Mouse (Mus musculus): Measurements from ENCODE around the gene Cnih2. TPM values are rescaled to one million over a fixed set of nuclear protein-coding genes. Genes with fewer than 3 reads are reported as not detected.

Gene Cnih2
- polyA plus RNA-seq, 1 experiment, result 90.3 TPM

DNA sequence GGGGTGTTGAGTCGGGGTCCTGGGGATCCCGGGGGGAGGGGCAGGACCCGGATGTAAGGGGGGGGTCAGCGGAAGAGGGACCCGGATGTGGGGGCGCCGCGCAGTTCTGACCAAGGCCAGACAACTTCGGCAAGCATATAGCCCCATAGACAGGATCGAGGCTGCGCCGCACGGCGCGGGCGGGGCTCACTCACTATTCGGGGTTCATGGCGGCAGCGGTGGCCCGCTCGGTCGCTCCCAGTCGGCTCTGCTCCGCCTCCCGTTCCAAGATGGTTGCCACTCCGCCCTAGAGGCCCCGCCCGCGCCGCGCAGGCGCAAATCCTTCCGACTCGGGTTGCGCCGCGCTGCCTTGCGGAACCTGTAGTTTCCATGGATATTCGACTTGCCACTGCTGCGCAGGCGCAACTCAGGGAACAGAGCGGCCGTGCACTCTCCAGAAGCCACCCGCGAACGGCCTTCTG is 8.4 kb upstream of the Cnih2 start, which contains the start of gene Rab1b:
TSS of gene Rab1b (minus strand) at position 342 of the 461 bp plus-strand sequence.
- Histone ChIP-seq H3K4me1 (ENCODE audit: control insufficient read depth, insufficient read depth, low read length) (peaks cover 14% of the 10 kb centered on the region), H3K27ac (ENCODE audit: insufficient read depth, low read length) (peak within 1 kb of the TSS; percentile 81), H3K4me3 (replicated peaks; ENCODE audit: insufficient read depth, low read depth, low read length) (peak within 1 kb of the TSS; percentile 72), H3K27me3 (ENCODE audit: control insufficient read depth, insufficient read depth, low read length) (no peaks in the 10 kb centered on the region)
- under 1% methylated on average over 46 of the region's 46 CpGs for WGBS
- DNase-seq, result peak; percentile 99
- TF ChIP-seq CTCF (IDR thresholded peaks at IDR 0.05; ENCODE audit: borderline replicate concordance, insufficient read depth, low read depth, low read length) (no peak), POLR2A (IDR thresholded peaks at IDR 0.05; ENCODE audit: borderline replicate concordance, insufficient read depth, low read length) (peak; percentile 70; the same call in 1 of the 2 replicates)

- Histone ChIP-seq H3K4me3 (replicated peaks; ENCODE audit: insufficient read depth, low read depth, low read length) (peak overlapping the region; percentile 72), H3K27me3 (ENCODE audit: control insufficient read depth, insufficient read depth, low read length) (no peaks in the 10 kb centered on the region), H3K27ac (ENCODE audit: insufficient read depth, low read length) (peak overlapping the region; percentile 81), H3K4me1 (ENCODE audit: control insufficient read depth, insufficient read depth, low read length) (peaks cover 14% of the 10 kb centered on the region)
- TF ChIP-seq POLR2A (IDR thresholded peaks at IDR 0.05; ENCODE audit: borderline replicate concordance, insufficient read depth, low read length) (no peak), CTCF (IDR thresholded peaks at IDR 0.05; ENCODE audit: borderline replicate concordance, insufficient read depth, low read depth, low read length) (no peak)
- DNase-seq, result peak in 1 of 2 experiments; percentile 53
- 4% methylated on average over 9 of the region's 9 CpGs for WGBS
Measured at GRCm38 (mm10) chr19:5106074-5106473, 7.8 kb upstream of the Cnih2 start.

DNA sequence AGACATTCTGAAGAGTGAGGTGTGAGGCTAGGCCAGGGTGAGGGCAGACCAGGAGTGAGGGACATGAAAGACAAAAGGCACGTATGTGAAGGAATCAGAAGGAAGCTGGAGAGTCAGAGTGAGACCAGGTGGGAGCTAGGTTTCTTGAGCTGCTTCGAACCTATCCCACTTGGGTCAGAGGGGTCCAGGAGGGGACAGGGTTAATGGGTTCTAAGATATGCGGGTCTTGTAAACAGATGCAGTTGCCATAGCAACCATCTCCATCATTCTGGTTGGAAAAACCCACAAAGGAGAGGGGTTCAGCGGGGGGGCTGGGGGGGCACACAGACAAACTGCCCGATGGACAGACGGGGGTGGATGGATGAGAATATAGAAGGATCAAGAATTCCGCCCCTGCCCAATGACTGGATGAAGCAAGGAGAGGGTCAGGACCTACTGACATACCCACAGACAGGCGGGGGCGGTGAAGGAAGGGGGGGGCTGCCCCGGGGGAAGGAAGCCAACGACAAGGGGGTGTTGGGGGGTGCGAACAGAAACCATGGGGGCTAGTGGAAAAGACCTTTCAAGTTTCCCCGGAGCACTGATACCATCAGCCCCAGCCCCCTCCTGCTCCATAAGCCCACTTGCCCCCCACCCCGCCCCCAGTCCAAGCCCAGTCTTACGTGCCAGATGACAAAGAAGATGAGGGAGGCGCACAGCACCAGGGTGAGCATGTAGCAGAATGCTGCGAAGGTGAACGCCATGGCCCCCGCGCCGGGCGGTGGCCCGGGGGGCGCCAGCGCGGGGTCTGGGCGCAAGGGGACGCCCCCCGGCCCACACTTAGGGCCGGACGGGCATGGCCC is 579 bp downstream of the Cnih2 start:
- no peak for DNase-seq
- Histone ChIP-seq H3K27ac (ENCODE audit: insufficient read depth, low read length) (peak overlapping the region; percentile 35), H3K4me3 (replicated peaks; ENCODE audit: insufficient read depth, low read depth, low read length) (peak overlapping the region; percentile 77), H3K4me1 (ENCODE audit: control insufficient read depth, insufficient read depth, low read length) (peaks cover 22% of the 10 kb centered on the region), H3K27me3 (ENCODE audit: control insufficient read depth, insufficient read depth, low read length) (no peaks in the 10 kb centered on the region)
- TF ChIP-seq POLR2A (IDR thresholded peaks at IDR 0.05; ENCODE audit: borderline replicate concordance, insufficient read depth, low read length), result no peak
- no peak for TF ChIP-seq CTCF (IDR thresholded peaks at IDR 0.05; ENCODE audit: borderline replicate concordance, insufficient read depth, low read depth, low read length)
- WGBS, result 3% methylated on average over 30 of the region's 31 CpGs

GRCm38 (mm10) chr19:5095887-5096474 is 2.3 kb downstream of the Cnih2 start:
- peaks cover 22% of the 10 kb centered on the region for H3K4me1 ChIP-seq (ENCODE audit: control insufficient read depth, insufficient read depth, low read length)
- H3K4me3 ChIP-seq (replicated peaks; ENCODE audit: insufficient read depth, low read depth, low read length), result no peak overlapping the region
- 9% methylated on average over 9 of the region's 9 CpGs for WGBS
- no peak for TF ChIP-seq POLR2A (IDR thresholded peaks at IDR 0.05; ENCODE audit: borderline replicate concordance, insufficient read depth, low read length)
- no peak for TF ChIP-seq CTCF (IDR thresholded peaks at IDR 0.05; ENCODE audit: borderline replicate concordance, insufficient read depth, low read depth, low read length)
- no peaks in the 10 kb centered on the region for H3K27me3 ChIP-seq (ENCODE audit: control insufficient read depth, insufficient read depth, low read length)
- DNase-seq, result no peak
- no peak overlapping the region for H3K27ac ChIP-seq (ENCODE audit: insufficient read depth, low read length)

- Histone ChIP-seq H3K27ac (ENCODE audit: insufficient read depth, low read length) (peak overlapping the region; percentile 6; the same call in 1 of the 2 replicates), H3K4me1 (ENCODE audit: control insufficient read depth, insufficient read depth, low read length) (peaks cover 22% of the 10 kb centered on the region), H3K27me3 (ENCODE audit: control insufficient read depth, insufficient read depth, low read length) (no peaks in the 10 kb centered on the region), H3K4me3 (replicated peaks; ENCODE audit: insufficient read depth, low read depth, low read length) (peak overlapping the region; percentile 52)
- DNase-seq, result no peak
- no peak for TF ChIP-seq CTCF (IDR thresholded peaks at IDR 0.05; ENCODE audit: borderline replicate concordance, insufficient read depth, low read depth, low read length)
- TF ChIP-seq POLR2A (IDR thresholded peaks at IDR 0.05; ENCODE audit: borderline replicate concordance, insufficient read depth, low read length), result no peak
- WGBS, result 22% methylated on average over 11 of the region's 11 CpGs
Measured at GRCm38 (mm10) chr19:5094746-5095417, 3.4 kb downstream of the Cnih2 start.

- no peaks in the 10 kb centered on the region for H3K27me3 ChIP-seq (ENCODE audit: control insufficient read depth, insufficient read depth, low read length)
- H3K27ac ChIP-seq (ENCODE audit: insufficient read depth, low read length), result peak overlapping the region; percentile 32; the same call in 1 of the 2 replicates
- peaks cover 22% of the 10 kb centered on the region for H3K4me1 ChIP-seq (ENCODE audit: control insufficient read depth, insufficient read depth, low read length)
- peak overlapping the region; percentile 52 for H3K4me3 ChIP-seq (replicated peaks; ENCODE audit: insufficient read depth, low read depth, low read length)
- WGBS, result under 1% methylated on average over 21 of the region's 21 CpGs
- TF ChIP-seq POLR2A (IDR thresholded peaks at IDR 0.05; ENCODE audit: borderline replicate concordance, insufficient read depth, low read length) (no peak), CTCF (IDR thresholded peaks at IDR 0.05; ENCODE audit: borderline replicate concordance, insufficient read depth, low read depth, low read length) (peak; percentile 78)
- DNase-seq, result peak; percentile 92 to 96
Measured at GRCm38 (mm10) chr19:5094243-5094632, 4.1 kb downstream of the Cnih2 start.

- 65% methylated on average over 12 of the region's 12 CpGs for WGBS
- Histone ChIP-seq H3K27ac (ENCODE audit: insufficient read depth, low read length) (0 out of 2 replicates have a peak overlapping the region, but pooled peaks have one; percentile 32), H3K4me1 (ENCODE audit: control insufficient read depth, insufficient read depth, low read length) (peaks cover 22% of the 10 kb centered on the region), H3K4me3 (replicated peaks; ENCODE audit: insufficient read depth, low read depth, low read length) (peak overlapping the region; percentile 28), H3K27me3 (ENCODE audit: control insufficient read depth, insufficient read depth, low read length) (no peaks in the 10 kb centered on the region)
- DNase-seq, result no peak
- TF ChIP-seq POLR2A (IDR thresholded peaks at IDR 0.05; ENCODE audit: borderline replicate concordance, insufficient read depth, low read length) (no peak), CTCF (IDR thresholded peaks at IDR 0.05; ENCODE audit: borderline replicate concordance, insufficient read depth, low read depth, low read length) (no peak)
Measured at GRCm38 (mm10) chr19:5093481-5094242, 4.7 kb downstream of the Cnih2 start.

All from cerebellum, adult 2 months (tissue).